Mouse (Mus musculus) layer of hippocampus, adult 9-10 months (tissue): ENCODE measurements at regions not wholly inside any gene's neighbourhood (a gene's known extent, or its start where the extent isn't known, plus 50 kb on each side); places are given as distances from the start of the nearest gene placed in this dataset.

Experiments used
- DNase-seq: peaks from one replicate; pipeline ENCODE4 v3.0.0; 2022; ENCODE audit warnings: low spot score

- DNase-seq, result no peak
Measured at GRCm38 (mm10) chr8:89325751-89326351, 281.9 kb upstream of the Sall1 start.

GRCm38 (mm10) chr8:89325248-89325645, 281.3 kb upstream of the Sall1 start:
- no peak for DNase-seq

DNA sequence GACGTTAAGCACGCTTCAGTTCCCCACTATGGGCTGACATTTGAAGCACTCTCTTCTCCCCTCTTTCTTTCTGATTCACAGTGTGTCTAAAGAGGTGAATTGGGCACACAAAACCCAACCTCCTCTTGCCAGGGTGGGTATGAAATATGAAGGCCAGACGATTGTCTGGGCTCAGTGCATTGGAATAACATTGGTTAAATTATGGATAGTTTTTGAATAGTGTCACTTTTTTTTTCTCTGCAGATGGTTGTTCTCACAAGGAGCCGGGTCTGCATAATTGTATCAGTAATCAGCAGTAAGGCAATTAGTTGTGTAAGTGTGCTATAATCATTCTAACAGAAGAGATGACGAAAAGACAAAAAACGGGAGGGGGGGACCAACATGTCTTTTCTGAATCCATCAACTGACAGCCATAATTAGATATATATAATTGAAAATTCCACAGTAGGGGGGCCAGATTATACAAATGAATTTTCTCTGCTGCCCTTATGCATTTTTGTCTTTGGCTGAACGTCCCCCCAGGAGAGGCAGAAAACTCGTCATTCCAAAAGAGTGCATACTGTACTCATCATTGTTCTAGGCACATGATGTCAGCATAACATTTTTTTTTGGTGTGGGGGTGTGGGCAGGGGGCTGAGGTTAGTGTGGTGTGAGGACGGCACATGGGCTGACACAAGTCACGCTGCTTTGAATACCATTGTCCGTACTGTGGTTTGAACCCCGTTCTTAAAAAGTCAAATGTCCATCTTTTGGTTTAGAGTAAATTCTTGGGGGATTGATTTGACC, 280.7 kb upstream of the Sall1 start:
- DNase-seq, result no peak

- DNase-seq, result peak; percentile 22
Measured at GRCm38 (mm10) chr8:89317514-89318289, 273.7 kb upstream of the Sall1 start.

DNA sequence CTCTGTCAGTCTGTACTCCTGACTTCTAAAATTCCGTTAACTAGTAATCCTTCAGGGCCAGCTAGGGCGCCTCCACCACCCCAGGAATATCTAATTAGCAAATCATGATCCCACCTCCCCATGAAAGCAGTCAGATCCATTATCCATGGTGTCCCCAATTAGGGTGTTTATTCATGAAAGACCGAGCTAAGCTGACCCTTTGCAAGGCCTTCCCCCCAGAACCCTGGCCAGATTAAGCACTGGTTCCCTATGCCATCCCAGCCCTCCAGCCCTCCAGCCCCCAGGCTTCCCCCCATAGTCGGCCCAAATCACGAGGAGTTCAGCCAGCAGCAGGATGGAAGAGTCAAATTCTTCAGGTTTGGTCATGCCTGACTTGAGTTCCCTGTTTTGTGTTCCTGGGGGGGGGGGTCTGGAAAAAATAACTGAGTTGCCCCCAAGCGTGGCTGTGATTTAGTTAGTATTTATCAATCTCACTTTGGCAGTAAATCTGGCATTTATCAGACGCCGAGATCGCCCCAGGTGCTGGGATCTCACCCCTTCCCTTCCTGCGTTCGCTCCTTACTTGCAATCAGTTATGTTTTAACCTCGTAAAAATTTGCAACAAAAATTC, 272.7 kb upstream of the Sall1 start:
- DNase-seq, result no peak

DNA sequence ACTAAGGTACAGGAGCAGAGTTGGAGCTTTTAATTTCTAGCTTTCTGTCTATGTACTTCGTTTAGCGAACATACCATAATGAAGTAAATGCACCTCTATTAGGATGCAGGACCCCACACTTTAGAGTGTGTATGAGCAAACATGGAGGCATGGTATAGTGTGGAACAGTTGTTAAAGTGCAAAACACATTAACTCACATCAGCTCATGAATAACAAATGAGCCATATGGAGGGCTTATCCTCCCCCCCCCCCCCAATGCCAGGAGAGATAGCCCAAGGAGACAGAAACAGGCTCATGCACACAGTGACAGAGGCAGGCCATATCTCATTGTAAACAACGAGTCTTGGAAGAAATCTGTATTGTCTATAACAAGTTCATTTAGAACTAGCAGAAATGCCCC, 270.9 kb upstream of the Sall1 start:
- no peak for DNase-seq

DNA sequence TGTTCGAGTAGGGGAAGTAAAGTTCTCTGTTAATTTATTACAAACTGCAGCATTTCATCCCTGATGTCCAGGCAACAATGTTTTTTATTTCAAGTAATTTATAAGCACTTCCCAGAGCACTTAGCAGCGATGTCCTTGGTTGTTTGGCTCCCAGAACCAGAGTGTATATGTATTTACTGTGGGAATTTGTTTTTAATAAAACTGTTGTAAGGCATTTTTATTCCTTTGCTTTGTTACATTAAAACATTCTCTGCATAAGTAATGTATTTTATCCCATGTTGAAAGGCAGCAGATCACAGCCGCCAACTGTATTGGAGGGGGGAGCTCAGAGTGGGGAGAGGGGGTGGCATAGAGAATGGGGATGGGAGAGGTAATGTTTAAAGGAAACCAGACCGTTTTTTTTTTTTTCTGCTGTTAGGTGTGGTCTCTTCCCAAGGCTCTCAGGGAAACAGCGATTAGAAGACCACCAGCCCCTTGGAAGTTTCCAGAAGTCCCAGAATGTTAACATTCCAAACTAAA, 266.8 kb upstream of the Sall1 start:
- no peak for DNase-seq

- DNase-seq, result no peak
Measured at GRCm38 (mm10) chr8:89309591-89309990, 265.6 kb upstream of the Sall1 start.

- DNase-seq, result no peak
Measured at GRCm38 (mm10) chr8:89308950-89309349, 265.0 kb upstream of the Sall1 start.

DNA sequence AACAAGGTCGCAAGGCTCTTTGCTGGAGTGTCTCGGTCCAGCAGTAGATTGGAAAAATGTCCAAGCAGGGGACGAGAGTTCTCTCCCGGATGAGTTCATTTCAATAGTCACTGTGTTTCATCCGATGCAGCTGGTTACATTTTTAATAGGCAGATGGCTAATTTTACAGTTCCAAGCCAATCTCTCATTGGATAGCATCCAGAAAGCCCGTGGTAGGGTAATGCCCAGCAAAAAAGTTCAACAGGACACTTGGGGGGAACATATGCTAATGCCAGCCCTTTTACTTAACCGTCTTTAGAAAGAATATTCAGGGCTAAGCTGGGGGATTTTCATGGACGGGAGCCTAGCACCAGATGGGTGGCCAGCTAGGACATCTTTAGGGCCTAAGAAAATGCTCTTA, 264.6 kb upstream of the Sall1 start:
- DNase-seq, result no peak

GRCm38 (mm10) chr8:89307601-89308000, 263.6 kb upstream of the Sall1 start:
- DNase-seq, result no peak

DNA sequence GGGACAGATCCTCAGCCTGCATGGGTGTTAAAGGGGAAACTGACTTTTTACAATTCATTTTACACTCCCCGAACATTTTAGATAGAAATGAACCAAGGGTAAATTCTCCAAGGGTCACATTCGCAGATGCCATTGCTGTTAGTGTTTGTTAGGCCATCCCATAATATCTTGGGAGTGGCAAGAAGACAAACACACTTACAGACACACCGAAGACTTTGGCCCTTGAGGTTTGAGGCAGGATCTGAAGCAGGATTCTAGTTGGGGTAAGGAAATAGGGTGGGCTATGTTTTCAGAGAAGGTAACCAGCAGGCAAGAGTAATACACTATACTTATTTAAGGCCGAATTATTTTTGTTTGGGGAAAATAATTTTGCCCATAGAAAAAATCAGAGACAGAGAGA, 263.1 kb upstream of the Sall1 start:
- DNase-seq, result no peak

DNA sequence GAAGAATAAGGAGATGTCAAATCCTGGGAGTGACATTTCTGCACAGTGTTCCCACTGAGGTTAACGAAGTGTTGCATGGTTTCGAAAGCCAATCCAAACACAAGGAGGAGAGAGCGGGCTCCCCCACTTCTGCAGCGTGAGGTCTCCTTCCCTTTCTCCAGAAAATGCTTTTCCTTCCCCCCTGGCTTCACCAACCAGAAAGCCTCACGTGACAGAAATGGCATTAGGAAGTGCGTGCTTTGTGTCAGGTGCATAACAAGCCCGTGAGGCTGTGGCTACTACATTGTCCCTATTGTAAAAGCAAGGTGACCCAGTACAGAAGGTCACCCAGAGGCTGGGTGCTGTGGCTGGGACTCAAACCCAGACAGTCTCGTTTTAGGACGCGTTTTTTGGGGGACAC, 260.2 kb upstream of the Sall1 start:
- DNase-seq, result no peak

GRCm38 (mm10) chr8:89303326-89303725, 259.4 kb upstream of the Sall1 start:
- no peak for DNase-seq

- DNase-seq, result no peak
Measured at GRCm38 (mm10) chr8:89299637-89300036, 255.7 kb upstream of the Sall1 start.

GRCm38 (mm10) chr8:89295686-89296085, 251.7 kb upstream of the Sall1 start:
- no peak for DNase-seq

GRCm38 (mm10) chr8:89289017-89289416, 245.1 kb upstream of the Sall1 start:
- no peak for DNase-seq

GRCm38 (mm10) chr8:89284871-89285564, 241.1 kb upstream of the Sall1 start:
- DNase-seq, result no peak

DNA sequence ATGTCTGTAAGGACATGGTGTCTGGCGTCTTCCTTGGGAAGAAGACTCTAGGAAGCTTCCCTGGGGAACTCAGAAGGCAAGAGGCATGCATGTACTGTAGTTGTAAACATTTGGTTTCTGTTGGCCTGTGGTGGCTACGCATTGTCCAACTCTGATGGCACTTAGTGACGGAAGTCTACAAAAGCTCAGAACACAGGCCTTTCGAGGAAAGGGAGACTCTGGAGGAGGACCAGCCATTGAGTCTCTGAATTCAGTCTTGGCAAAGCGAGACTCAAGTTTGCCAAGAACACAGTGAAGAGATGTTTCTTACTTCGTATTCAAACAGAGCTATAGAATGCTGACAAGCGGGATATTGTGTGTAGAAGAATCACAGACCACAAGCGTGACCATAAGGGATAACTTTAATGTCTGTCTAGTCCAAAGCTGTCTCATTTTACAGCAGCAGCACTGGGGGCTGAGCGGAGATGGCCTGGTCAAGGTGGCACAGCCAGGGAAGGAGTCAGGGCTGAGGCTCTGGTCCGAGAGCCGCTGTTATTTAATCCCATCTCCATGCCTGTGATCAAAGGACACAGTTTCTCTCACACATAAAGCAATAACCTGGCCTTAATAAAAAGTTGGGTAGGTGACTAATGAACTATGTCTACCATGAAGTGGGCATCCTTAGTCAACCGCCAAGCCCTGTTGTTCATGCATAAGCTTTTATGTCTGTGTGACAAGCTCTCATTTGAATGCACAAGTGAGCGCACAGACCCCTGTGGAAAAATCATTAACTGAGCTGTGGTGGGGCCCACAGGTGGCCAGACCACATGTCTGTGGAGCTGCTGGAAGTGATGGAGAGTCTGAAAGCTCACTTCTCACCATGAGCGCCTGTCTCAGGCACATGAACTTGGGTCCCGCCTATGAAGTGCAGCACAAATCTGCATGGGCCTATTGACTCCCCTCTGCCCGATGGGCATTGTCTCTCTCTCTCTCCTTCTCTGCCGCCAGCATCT, 239.4 kb upstream of the Sall1 start:
- DNase-seq, result no peak

- DNase-seq, result no peak
Measured at GRCm38 (mm10) chr8:89279844-89280243, 235.9 kb upstream of the Sall1 start.

DNA sequence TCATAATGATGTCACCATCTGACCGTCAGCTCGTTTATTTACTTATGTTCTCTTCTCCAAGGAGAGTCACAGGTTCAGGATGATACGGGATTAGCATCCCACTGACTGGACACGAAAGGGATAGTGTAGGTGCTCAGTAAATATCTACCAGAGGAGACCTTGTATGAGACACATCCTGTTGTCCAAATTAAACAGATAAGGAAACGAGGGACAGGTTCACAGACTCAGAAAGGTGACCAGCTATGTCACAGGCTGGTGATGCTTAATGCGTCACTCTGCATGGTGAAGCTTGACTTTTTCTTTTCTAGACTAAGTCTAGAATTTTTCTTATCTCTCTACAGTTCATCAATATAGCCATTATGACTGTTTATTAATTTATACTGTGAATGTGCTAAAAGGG, 235.2 kb upstream of the Sall1 start:
- no peak for DNase-seq
